ENCODE assay signal across 14 mouse cellular contexts in genomic region chr16:13541121-13541747, GRCm38 (mm10).
DNase-seq lines count a peak whose midpoint lies in the region; ATAC-seq and TF ChIP-seq lines count a peak whose summit lies in the region.
"Had no signal": no experiment of that assay in that cellular context is flagged by ENCODE, and none has a peak within 500 bp of the region (broad histone marks: within the 10 kb centered on the region; RNA-seq: fewer than 3 reads in every experiment).

No protein-coding gene starts in this region.

- WGBS in hindbrain, embryonic 15.5 days, result 83% methylated on average over 15 of the region's 15 CpGs
- WGBS in hindbrain, embryonic 12.5 days, result 80% methylated on average over 15 of the region's 15 CpGs
- 71% methylated on average over 15 of the region's 15 CpGs for whole genome bisulfite sequencing in liver, embryonic 11.5 days

- peak; percentile 56; the same call in 1 of the 2 replicates for ATAC-seq in hindbrain, embryonic 15.5 days (ENCODE audit: low FRiP score, low read depth)
- no peak for ATAC-seq in hindbrain, embryonic 12.5 days (ENCODE audit: low FRiP score)
- no peak for ATAC-seq in liver, embryonic 11.5 days (replicated peaks; ENCODE audit: low FRiP score)
- ATAC-seq: activated CD4-positive, CD25-positive, alpha-beta regulatory T cell, adult 4 months; forebrain, embryonic 15.5 days; hindbrain, embryonic 16.5 days; inflammation-experienced regulatory T-cells, adult 6 months had no signal

- intact Hi-C loops in left cerebral cortex, postnatal 14 days (cut with DNase I), result no loop called here

- no peak overlapping the region for H3K4me3 ChIP-seq in hindbrain, embryonic 15.5 days
- no peak overlapping the region for H3K4me3 ChIP-seq in hindbrain, embryonic 12.5 days
- H3K4me3 ChIP-seq in liver, embryonic 11.5 days (ENCODE audit: low read depth, low read length), result no peak overlapping the region
- H3K4me3 ChIP-seq in ES-E14 (ENCODE audit: insufficient read depth in 1 of 2, low read depth in 1 of 2, low read length in 2 of 2, poor library complexity in 1 of 2, severe bottlenecking in 1 of 2), result no peak overlapping the region
- H3K4me3 ChIP-seq: embryonic facial prominence, embryonic 12.5 days; forebrain, embryonic 15.5 days; heart, embryonic 13.5 days had no signal

- H3K9ac ChIP-seq in hindbrain, embryonic 15.5 days, result no peak overlapping the region
- no peak overlapping the region for H3K9ac ChIP-seq in hindbrain, embryonic 12.5 days
- H3K9ac ChIP-seq in liver, embryonic 11.5 days (ENCODE audit: low read depth, low read length), result no peak overlapping the region
- H3K9ac ChIP-seq in ES-E14 (ENCODE audit: insufficient read depth, low read depth, low read length, poor library complexity, severe bottlenecking), result no peak overlapping the region
- H3K9ac ChIP-seq: embryonic facial prominence, embryonic 12.5 days; forebrain, embryonic 15.5 days; heart, embryonic 13.5 days had no signal

- no peak overlapping the region for H3K4me2 ChIP-seq in hindbrain, embryonic 15.5 days
- H3K4me2 ChIP-seq in hindbrain, embryonic 12.5 days (replicated peaks), result no peak overlapping the region
- no peak overlapping the region for H3K4me2 ChIP-seq in liver, embryonic 11.5 days
- H3K4me2 ChIP-seq: embryonic facial prominence, embryonic 12.5 days; forebrain, embryonic 15.5 days; heart, embryonic 13.5 days had no signal

- peaks cover 2% of the 10 kb centered on the region; the same call in 1 of the 2 replicates for H3K9me3 ChIP-seq in hindbrain, embryonic 15.5 days
- H3K9me3 ChIP-seq in hindbrain, embryonic 12.5 days (replicated peaks), result peaks cover 12% of the 10 kb centered on the region
- peaks cover 8% of the 10 kb centered on the region for H3K9me3 ChIP-seq in liver, embryonic 11.5 days (ENCODE audit: control insufficient read depth, low read length)
- no peaks in the 10 kb centered on the region for H3K9me3 ChIP-seq in ES-E14 (ENCODE audit: control insufficient read depth, insufficient read depth, low read depth, low read length)

- in situ Hi-C loops in ES-E14 (cut with MboI; ENCODE audit: low sequenced_read_pairs in 2 of 2, unreplicated experiment in 2 of 2), result no loop called here

- H3K27me3 ChIP-seq in hindbrain, embryonic 15.5 days, result no peaks in the 10 kb centered on the region
- H3K27me3 ChIP-seq in hindbrain, embryonic 12.5 days, result no peaks in the 10 kb centered on the region
- H3K27me3 ChIP-seq in liver, embryonic 11.5 days (replicated peaks; ENCODE audit: control insufficient read depth, insufficient read depth, low read length), result no peaks in the 10 kb centered on the region
- H3K27me3 ChIP-seq: embryonic facial prominence, embryonic 12.5 days; forebrain, embryonic 15.5 days; heart, embryonic 13.5 days had no signal

- H3K27ac ChIP-seq in hindbrain, embryonic 15.5 days (replicated peaks), result no peak overlapping the region
- no peak overlapping the region for H3K27ac ChIP-seq in hindbrain, embryonic 12.5 days
- no peak overlapping the region for H3K27ac ChIP-seq in liver, embryonic 11.5 days (ENCODE audit: low read depth, low read length)
- no peak overlapping the region for H3K27ac ChIP-seq in ES-E14 (ENCODE audit: insufficient read depth, low read depth, low read length, poor library complexity, severe bottlenecking)
- H3K27ac ChIP-seq: embryonic facial prominence, embryonic 12.5 days; forebrain, embryonic 15.5 days; heart, embryonic 13.5 days had no signal

- DNase-seq in liver, result peak; percentile 27
- no peak for DNase-seq in liver, embryonic 11.5 days (ENCODE audit: low spot score)
- no peak for DNase-seq in ES-E14 (ENCODE audit: low read depth, low spot score)
- DNase-seq in left cerebral cortex, postnatal 14 days (ENCODE audit: low spot score in 2 of 2), result no peak
- DNase-seq: adrenal gland, postnatal 14 days; cerebellum, adult 11-12 months had no signal

- 0 out of 2 replicates have a peak, but pooled peaks cover 7% of the 10 kb centered on the region for H3K4me1 ChIP-seq in hindbrain, embryonic 15.5 days (replicated peaks)
- H3K4me1 ChIP-seq in hindbrain, embryonic 12.5 days, result 0 out of 2 replicates have a peak, but pooled peaks cover 3% of the 10 kb centered on the region
- H3K4me1 ChIP-seq in liver, embryonic 11.5 days (replicated peaks; ENCODE audit: control insufficient read depth, insufficient read depth, low read length), result no peaks in the 10 kb centered on the region
- peaks cover 2 to 4% of the 10 kb centered on the region in 2 experiments; a peak in 2 of 4 replicates for H3K4me1 ChIP-seq in ES-E14 (ENCODE audit: control insufficient read depth in 2 of 2, insufficient read depth in 2 of 2, low read length in 2 of 2, poor library complexity in 1 of 2)
- H3K4me1 ChIP-seq: embryonic facial prominence, embryonic 12.5 days had no signal

- peaks cover 14% of the 10 kb centered on the region for H3K36me3 ChIP-seq in hindbrain, embryonic 15.5 days
- H3K36me3 ChIP-seq in hindbrain, embryonic 12.5 days, result peaks cover 7% of the 10 kb centered on the region; the same call in 1 of the 2 replicates
- H3K36me3 ChIP-seq in liver, embryonic 11.5 days (ENCODE audit: control insufficient read depth, insufficient read depth, low read length), result peaks cover 10% of the 10 kb centered on the region
- H3K36me3 ChIP-seq in ES-E14 (ENCODE audit: control insufficient read depth, insufficient read depth, low read length, poor library complexity, severe bottlenecking), result peaks cover 4% of the 10 kb centered on the region; the same call in 1 of the 2 replicates

TF ChIP-seq in ES-E14, 5 proteins besides CTCF, POLR2A, EP300 and RAD21:
- no peak for TF ChIP-seq ZC3H11A (IDR thresholded peaks at IDR 0.05; ENCODE audit: borderline replicate concordance, low read depth, low read length)
- TF ChIP-seq MAFK (IDR thresholded peaks at IDR 0.05; ENCODE audit: insufficient read depth, low read depth, low read length), result peak; percentile 66
- TF ChIP-seq HCFC1 (IDR thresholded peaks at IDR 0.05; ENCODE audit: borderline replicate concordance, insufficient read depth, low read length), result no peak
- no peak for TF ChIP-seq CHD2 (IDR thresholded peaks at IDR 0.05; ENCODE audit: low read depth, low read length)
